Mouse (Mus musculus) forebrain, embryonic 16.5 days (tissue): ENCODE results near the gene Nudt5. TPM values are rescaled to one million over a fixed set of nuclear protein-coding genes. Genes with fewer than 3 reads are reported as not detected.
A peak's percentile ranks its signal among the peaks of the same experiment; 100 is the strongest.
"Not testable (repeated sequence)": the region's sequence is repeated elsewhere in the genome, so short reads cannot be mapped to it uniquely, and the experiment has no call there.

Source experiments
- ATAC-seq: fragments of 200-750 bp; cut with Nextera tagmentation; 2 replicates; pipeline ENCODE4 v1.8.0; 2017; ENCODE audit warnings: mild to moderate bottlenecking, moderate library complexity
- H3K27ac ChIP-seq: fragments of 300-500 bp; sonication (generic); 2 replicates; pipeline ENCODE4 v1.5.1; 2014; ENCODE audit warnings: low read length, control low read depth
- H3K27me3 ChIP-seq: fragments of 300-500 bp; sonication (generic); replicated peaks from 2 replicates; pipeline ENCODE4 v1.6.1; 2014; ENCODE audit warnings: low read length; ENCODE audit not compliant: control insufficient read depth, insufficient read depth
- H3K36me3 ChIP-seq: fragments of 300-500 bp; sonication (generic); 2 replicates; pipeline ENCODE4 v1.6.1; 2014; ENCODE audit not compliant: control insufficient read depth, insufficient read depth
- H3K4me1 ChIP-seq: fragments of 300-500 bp; sonication (generic); replicated peaks from 2 replicates; pipeline ENCODE4 v1.6.1; 2014; ENCODE audit warnings: low read length; ENCODE audit not compliant: control insufficient read depth, insufficient read depth
- H3K4me2 ChIP-seq: fragments of 300-500 bp; sonication (generic); 2 replicates; pipeline ENCODE4 v1.6.1; 2014; ENCODE audit warnings: mild to moderate bottlenecking, low read length, control low read depth
- H3K4me3 ChIP-seq: fragments of 300-500 bp; sonication (generic); replicated peaks from 2 replicates; pipeline ENCODE4 v1.5.1; 2014; ENCODE audit warnings: mild to moderate bottlenecking, low read length, control low read depth
- H3K9ac ChIP-seq: fragments of 300-500 bp; sonication (generic); replicated peaks from 2 replicates; pipeline ENCODE4 v1.6.1; 2014; ENCODE audit warnings: low read depth, low read length, control low read depth
- H3K9me3 ChIP-seq: fragments of 300-500 bp; sonication (generic); 2 replicates; pipeline ENCODE4 v1.6.1; 2016; ENCODE audit warnings: low read length; ENCODE audit not compliant: control insufficient read depth
- WGBS: fragments of 180-500 bp; shearing (Covaris S2); extraction: QIAGEN DNeasy Blood & Tissue Kit; methylation state at CpG from one replicate; pipeline ENCODE4 v1.1.7; 2014; 5-methylcytosine and 5-hydroxymethylcytosine counted together
- polyA plus RNA-seq: library from polyadenylated mRNA; unstranded; fragments of >200 nt; fragmentation: Nextera tagmentation; extraction: Ambion mirVana; gene quantifications from 2 replicates; pipeline ENCODE4 v1.2.1, GENCODE M21; 2015

Gene Nudt5
- 31.3 and 33.8 TPM in 2 replicates for polyA plus RNA-seq

- Histone ChIP-seq H3K27ac (peak within 1 kb of the TSS; percentile 96), H3K9me3 (no peaks in the 10 kb centered on the region), H3K36me3 (peaks cover 13% of the 10 kb centered on the region), H3K4me3 (peak within 1 kb of the TSS; percentile 78), H3K27me3 (no peaks in the 10 kb centered on the region), H3K4me1 (peaks cover 13% of the 10 kb centered on the region), H3K9ac (peak within 1 kb of the TSS; percentile 81), H3K4me2 (peak within 1 kb of the TSS; percentile 79)
- ATAC-seq = peak; percentile 97
- WGBS = under 1% methylated on average over 53 of the region's 53 CpGs
Measured at GRCm38 (mm10) chr2:5844873-5845631, at the start of gene Nudt5, which contains the start of gene Cdc123. Nudt5 (plus strand) TSS chr2:5845019. Cdc123 (minus strand) TSS chr2:5845164.

GRCm38 (mm10) chr2:5797816-5798672 is 46.8 kb upstream of the Nudt5 start:
- H3K36me3 ChIP-seq = peaks cover 42% of the 10 kb centered on the region

GRCm38 (mm10) chr2:5801182-5801640 is 43.6 kb upstream of the Nudt5 start:
- 94% methylated on average over 9 of the region's 9 CpGs for WGBS
- no peak for ATAC-seq
- H3K36me3 ChIP-seq = peaks cover 29% of the 10 kb centered on the region

More at GRCm38 (mm10) chr2:5797816-5798672, 46.8 kb upstream of the Nudt5 start:
- Histone ChIP-seq H3K27me3 (no peaks in the 10 kb centered on the region), H3K9ac (no peak overlapping the region), H3K27ac (no peak overlapping the region), H3K9me3 (peaks cover 2% of the 10 kb centered on the region; the same call in 1 of the 2 replicates), H3K4me1 (no peaks in the 10 kb centered on the region), H3K4me3 (no peak overlapping the region), H3K4me2 (no peak overlapping the region)
- ATAC-seq = no peak
- WGBS = 90% methylated on average over 11 of the region's 11 CpGs

GRCm38 (mm10) chr2:5801927-5802590 is 42.8 kb upstream of the Nudt5 start:
- WGBS = 93% methylated on average over 10 of the region's 10 CpGs
- no peak overlapping the region for H3K9ac ChIP-seq
- peaks cover 2% of the 10 kb centered on the region; the same call in 1 of the 2 replicates for H3K9me3 ChIP-seq
- peaks cover 28% of the 10 kb centered on the region for H3K36me3 ChIP-seq
- H3K4me2 ChIP-seq = no peak overlapping the region
- no peak overlapping the region for H3K4me3 ChIP-seq
- H3K27me3 ChIP-seq = no peaks in the 10 kb centered on the region
- H3K4me1 ChIP-seq = no peaks in the 10 kb centered on the region
- no peak for ATAC-seq
- H3K27ac ChIP-seq = no peak overlapping the region

More at GRCm38 (mm10) chr2:5801182-5801640, 43.6 kb upstream of the Nudt5 start:
- no peak overlapping the region for H3K9ac ChIP-seq
- no peak overlapping the region for H3K4me3 ChIP-seq
- peaks cover 2% of the 10 kb centered on the region; the same call in 1 of the 2 replicates for H3K9me3 ChIP-seq
- H3K4me2 ChIP-seq = no peak overlapping the region
- no peaks in the 10 kb centered on the region for H3K27me3 ChIP-seq
- H3K27ac ChIP-seq = no peak overlapping the region
- no peaks in the 10 kb centered on the region for H3K4me1 ChIP-seq

GRCm38 (mm10) chr2:5804440-5805045 is 40.3 kb upstream of the Nudt5 start:
- Histone ChIP-seq H3K27ac (no peak overlapping the region), H3K4me2 (no peak overlapping the region), H3K4me3 (no peak overlapping the region), H3K36me3 (peaks cover 19% of the 10 kb centered on the region), H3K9me3 (peaks cover 2% of the 10 kb centered on the region; the same call in 1 of the 2 replicates), H3K9ac (no peak overlapping the region), H3K4me1 (no peaks in the 10 kb centered on the region), H3K27me3 (no peaks in the 10 kb centered on the region)
- 94% methylated on average over 6 of the region's 6 CpGs for WGBS
- no peak for ATAC-seq

- Histone ChIP-seq H3K9ac (no peak overlapping the region), H3K4me3 (no peak overlapping the region), H3K27ac (no peak overlapping the region), H3K9me3 (peaks cover under 1% of the 10 kb centered on the region; the same call in 1 of the 2 replicates), H3K4me2 (no peak overlapping the region), H3K36me3 (peaks cover 17% of the 10 kb centered on the region), H3K27me3 (no peaks in the 10 kb centered on the region), H3K4me1 (no peaks in the 10 kb centered on the region)
- no peak for ATAC-seq
- 92% methylated on average over 7 of the region's 7 CpGs for WGBS
Measured at GRCm38 (mm10) chr2:5805228-5805627, 39.6 kb upstream of the Nudt5 start.

- ATAC-seq, H3K4me1 ChIP-seq, H3K9ac ChIP-seq, H3K36me3 ChIP-seq, H3K27me3 ChIP-seq, H3K27ac ChIP-seq, H3K4me3 ChIP-seq, H3K9me3 ChIP-seq, H3K4me2 ChIP-seq: not testable (repeated sequence)
- WGBS = 91% methylated on average over 3 of the region's 3 CpGs
Measured at GRCm38 (mm10) chr2:5806201-5806600, 38.6 kb upstream of the Nudt5 start.

- Histone ChIP-seq H3K4me3 (no peak overlapping the region), H3K36me3 (peaks cover 6% of the 10 kb centered on the region; the same call in 1 of the 2 replicates), H3K4me2 (no peak overlapping the region), H3K27me3 (no peaks in the 10 kb centered on the region), H3K27ac (no peak overlapping the region), H3K4me1 (no peaks in the 10 kb centered on the region), H3K9me3 (no peaks in the 10 kb centered on the region), H3K9ac (no peak overlapping the region)
- 95% methylated on average over 5 of the region's 5 CpGs for WGBS
- no peak for ATAC-seq
Measured at GRCm38 (mm10) chr2:5810036-5810718, 34.6 kb upstream of the Nudt5 start.
